Mouse (Mus musculus) right cerebral cortex, adult 2 months (tissue): Measurements from ENCODE around the gene Gpn1.

Source experiments
- DNase-seq, 2 experiments: peaks; one replicate each; pipeline ENCODE4 v3.0.0; 2021 to 2022; ENCODE audit warnings: low spot score in 2 of 2

Gpn1 gene

GRCm38 (mm10) chr5:31559401-31559800 lies 64.9 kb downstream of the Gpn1 start:
- no peak for DNase-seq

- DNase-seq = no peak
Observed at GRCm38 (mm10) chr5:31560352-31560751, 65.8 kb downstream of the Gpn1 start.

- peak; percentile 68 to 71 for DNase-seq
Observed at GRCm38 (mm10) chr5:31562036-31562666, 67.6 kb downstream of the Gpn1 start.
